Mouse (Mus musculus) brain, embryonic 14.5 days (tissue): ENCODE measurements at regions not wholly inside any gene's neighbourhood (a gene's known extent, or its start where the extent isn't known, plus 50 kb on each side); places are given as distances from the start of the nearest gene placed in this dataset.

ENCODE experiments used
- CTCF ChIP-seq: fragments of 200-500 bp; IDR thresholded peaks from 2 replicates; pipeline ENCODE4 v1.5.1; 2012; ENCODE audit warnings: inconsistent platforms, mild to moderate bottlenecking, moderate library complexity, borderline replicate concordance; ENCODE audit not compliant: insufficient read depth, insufficient read length; ENCODE audit errors: extremely low read depth
- POLR2A ChIP-seq: fragments of 200-500 bp; IDR thresholded peaks from 2 replicates; pipeline ENCODE4 v1.6.1; 2012; ENCODE audit warnings: mild to moderate bottlenecking, inconsistent platforms, borderline replicate concordance; ENCODE audit not compliant: poor library complexity, insufficient read depth, insufficient read length, severe bottlenecking; ENCODE audit errors: extremely low read depth

GRCm38 (mm10) chr2:110481327-110481726, 115.8 kb upstream of the Slc5a12 start:
- TF ChIP-seq CTCF (no peak), POLR2A (no peak)
